Mouse (Mus musculus): ENCODE measurements around the gene Gna14.

DNA sequence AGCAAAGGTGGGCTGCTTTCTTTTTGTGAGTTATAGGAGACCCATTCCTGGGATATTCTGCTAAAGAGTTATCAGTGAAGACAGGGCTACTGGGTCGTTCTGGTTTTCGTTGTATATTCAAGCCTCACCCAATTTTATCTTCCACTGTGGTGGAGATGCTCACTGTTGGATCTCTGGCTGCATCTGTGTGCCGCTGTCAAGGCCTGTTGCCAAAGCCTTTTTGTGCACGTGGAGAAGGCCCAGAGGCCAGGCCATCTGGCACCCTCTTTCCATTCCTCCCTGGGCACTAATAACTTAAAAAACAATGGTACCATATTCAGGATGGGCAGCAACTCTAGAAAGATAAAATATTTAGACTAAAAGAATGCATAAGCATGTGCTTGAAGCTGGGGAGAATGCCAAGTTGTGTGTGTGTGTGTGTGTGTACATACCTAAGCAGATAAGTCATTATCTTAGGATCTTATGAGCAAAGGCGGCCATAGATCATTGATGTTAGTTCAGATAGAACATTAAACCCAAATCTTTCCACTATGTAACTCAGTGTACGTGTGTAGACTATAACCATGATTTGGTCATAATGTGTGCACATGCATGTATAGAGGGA, 45.3 kb upstream of the Gna14 start:
- TF ChIP-seq CTCF (conservative IDR thresholded peaks at IDR 0.05; ENCODE audit: insufficient read depth, insufficient read length, low read depth, low read length) = no peak
- TF ChIP-seq POLR2A (IDR thresholded peaks at IDR 0.05; ENCODE audit: low read depth, low read length) = no peak
